Mouse (Mus musculus): ENCODE measurements around the gene C1qb.

DNA sequence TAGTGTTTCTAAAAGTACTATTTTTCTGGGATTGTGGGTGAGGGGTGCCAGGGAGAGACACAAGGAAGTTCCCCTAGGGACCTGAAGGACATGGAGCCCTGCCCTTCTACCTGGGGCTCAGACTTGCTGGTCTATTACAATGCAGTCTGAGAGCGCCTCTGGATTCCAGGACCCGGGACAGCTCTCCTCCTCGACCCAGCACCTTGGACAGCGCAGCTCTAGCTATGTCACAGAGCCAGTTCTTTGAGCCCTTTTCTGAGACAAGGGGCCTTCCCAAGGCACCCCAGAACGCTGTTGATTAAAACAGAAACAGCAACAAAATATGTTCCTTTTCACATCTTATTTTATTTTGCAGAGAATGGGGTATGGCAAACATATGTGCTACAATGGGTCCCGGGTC, 38.5 kb upstream of the C1qb start:
- TF ChIP-seq CTCF (IDR thresholded peaks at IDR 0.05) (no peak), EP300 (IDR thresholded peaks at IDR 0.05) (no peak)

Measured in lung, postnatal 0 days (tissue).